Mouse (Mus musculus) heart, postnatal 0 days (tissue): ENCODE results near the gene 0610012G03Rik.

Experiments used
- CTCF ChIP-seq: IDR thresholded peaks from 2 replicates; pipeline ENCODE4 v1.5.1; 2016; ENCODE audit warnings: antibody characterized with exemption, control low read depth, low read depth
- EP300 ChIP-seq: IDR thresholded peaks from 2 replicates; pipeline ENCODE4 v1.6.1; 2016; ENCODE audit warnings: antibody characterized with exemption, low read depth

DNA sequence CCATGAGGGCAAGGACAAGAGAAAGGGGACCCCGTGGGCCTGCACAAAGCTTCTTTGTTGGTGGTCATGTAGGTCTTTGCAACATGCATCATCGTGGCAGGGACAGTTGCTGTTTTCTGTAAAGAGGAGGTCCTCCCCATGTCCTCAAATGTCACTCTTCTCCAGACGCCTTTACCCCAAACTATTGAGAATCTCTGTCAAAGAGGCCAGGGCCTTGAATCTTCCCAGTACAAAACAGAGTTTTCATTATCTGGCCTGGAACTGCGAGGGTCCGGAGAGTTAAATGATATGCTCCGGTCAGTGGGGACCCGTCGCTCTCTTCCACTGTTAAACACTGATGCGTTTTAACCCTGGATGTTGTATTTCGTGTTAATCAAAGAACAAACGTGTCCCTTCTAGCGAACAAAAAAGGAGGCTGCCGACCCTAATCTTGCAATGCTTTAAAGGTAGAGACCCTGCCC lies 13.7 kb downstream of the 0610012G03Rik start:
- TF ChIP-seq CTCF (no peak), EP300 (no peak)
